Mouse (Mus musculus) lung, postnatal 0 days (tissue): ENCODE measurements around the gene Dnmt1. TPM values are rescaled to one million over a fixed set of nuclear protein-coding genes. Genes with fewer than 3 reads are reported as not detected.

Experiments
- ATAC-seq: fragments of 200-750 bp; cut with Nextera tagmentation; 2 replicates; pipeline ENCODE4 v1.8.0; 2017; ENCODE audit warnings: moderate library complexity
- DNase-seq: peaks from one replicate; pipeline ENCODE4 v3.0.0-alpha.2; 2016; ENCODE audit warnings: low spot score
- H3K27ac ChIP-seq: fragments of 300-500 bp; sonication (generic); 2 replicates; pipeline ENCODE4 v1.5.1; 2014; ENCODE audit warnings: antibody characterized with exemption, mild to moderate bottlenecking, low read length, mixed read lengths
- H3K27me3 ChIP-seq: fragments of 300-500 bp; sonication (generic); replicated peaks from 2 replicates; pipeline ENCODE4 v1.6.1; 2014; ENCODE audit warnings: low read length, mixed read lengths; ENCODE audit not compliant: insufficient read depth
- H3K36me3 ChIP-seq: fragments of 300-500 bp; sonication (generic); 2 replicates; pipeline ENCODE4 v1.6.1; 2014; ENCODE audit warnings: low read length, mixed read lengths; ENCODE audit not compliant: insufficient read depth
- H3K4me1 ChIP-seq: fragments of 300-500 bp; sonication (generic); 2 replicates; pipeline ENCODE4 v1.6.1; 2014; ENCODE audit warnings: antibody characterized with exemption, low read depth, low read length, mixed read lengths; ENCODE audit not compliant: insufficient read depth
- H3K4me2 ChIP-seq: fragments of 300-500 bp; sonication (generic); replicated peaks from 2 replicates; pipeline ENCODE4 v1.6.1; 2014; ENCODE audit warnings: low read depth, mild to moderate bottlenecking, low read length, moderate library complexity, mixed read lengths
- H3K4me3 ChIP-seq: fragments of 300-500 bp; sonication (generic); 2 replicates; pipeline ENCODE4 v1.5.1; 2014; ENCODE audit warnings: low read depth, low read length
- H3K9ac ChIP-seq: fragments of 300-500 bp; sonication (generic); replicated peaks from 2 replicates; pipeline ENCODE4 v1.6.1; 2014; ENCODE audit warnings: low read depth, mild to moderate bottlenecking
- H3K9me3 ChIP-seq: fragments of 300-500 bp; sonication (generic); 2 replicates; pipeline ENCODE4 v1.6.1; 2016; ENCODE audit warnings: low read length, mixed read lengths
- CTCF ChIP-seq: IDR thresholded peaks from 2 replicates; pipeline ENCODE4 v1.5.1; 2016; ENCODE audit warnings: antibody characterized with exemption, mild to moderate bottlenecking
- EP300 ChIP-seq: IDR thresholded peaks from 2 replicates; pipeline ENCODE4 v1.6.1; 2016; ENCODE audit warnings: antibody characterized with exemption, mild to moderate bottlenecking, control low read depth
- WGBS: fragments of 180-500 bp; shearing (Covaris S2); extraction: QIAGEN DNeasy Blood & Tissue Kit; methylation state at CpG from one replicate; pipeline ENCODE4 v1.1.7; 2014; 5-methylcytosine and 5-hydroxymethylcytosine counted together
- polyA plus RNA-seq: library from polyadenylated mRNA; unstranded; fragments of >200 nt; fragmentation: Nextera tagmentation; extraction: Ambion mirVana; gene quantifications from 2 replicates; pipeline ENCODE4 v1.2.1, GENCODE M21; 2015

Gene Dnmt1
- polyA plus RNA-seq, 1 experiment from 2014 or later: 14.5 TPM

DNA sequence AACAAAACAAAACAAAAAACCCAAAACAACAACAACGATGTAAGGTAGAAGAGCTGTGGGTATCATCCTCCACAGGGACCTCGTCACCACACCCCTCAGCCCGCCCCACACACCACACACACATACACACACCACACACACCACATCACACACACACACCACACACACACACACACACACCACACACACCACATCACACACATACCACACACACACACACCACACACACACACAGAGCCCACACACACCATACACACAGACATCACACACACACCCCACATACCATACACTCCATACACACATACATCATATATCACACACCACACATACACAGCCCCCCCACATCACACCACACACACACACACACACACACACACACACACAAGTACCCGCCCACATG is 31.9 kb upstream of the Dnmt1 start:
- Histone ChIP-seq H3K27me3 (no peaks in the 10 kb centered on the region), H3K4me2 (no peak overlapping the region), H3K27ac (0 out of 2 replicates have a peak overlapping the region, but pooled peaks have one; percentile 75), H3K36me3 (no peaks in the 10 kb centered on the region), H3K4me1 (peaks cover 5% of the 10 kb centered on the region; the same call in 1 of the 2 replicates), H3K4me3 (no peak overlapping the region), H3K9ac (no peak overlapping the region), H3K9me3 (no peaks in the 10 kb centered on the region)
- no peak for ATAC-seq
- no peak for DNase-seq
- WGBS: 86% methylated on average over 3 of the region's 4 CpGs
- no peak for TF ChIP-seq CTCF
- TF ChIP-seq EP300: no peak

DNA sequence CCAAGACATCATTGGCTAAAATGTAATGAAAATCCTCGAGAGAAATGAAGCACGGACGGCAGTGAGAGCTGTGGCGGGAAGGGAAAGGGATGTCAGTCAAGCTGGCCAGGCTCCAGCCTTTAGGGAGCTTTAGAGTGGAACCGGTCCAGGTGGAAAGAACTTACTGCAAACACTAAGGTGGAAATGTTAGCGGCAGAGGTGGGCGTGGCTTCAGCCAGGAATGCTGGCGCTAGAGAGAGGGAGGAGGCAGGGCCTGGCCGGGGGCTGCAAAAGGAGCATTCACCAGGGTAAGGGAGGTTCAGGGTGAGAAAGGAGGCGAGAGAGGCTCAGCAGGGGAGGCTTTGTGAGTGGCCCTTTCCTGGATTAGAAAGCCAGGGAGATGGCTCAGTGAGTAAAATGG is 31.2 kb upstream of the Dnmt1 start:
- Histone ChIP-seq H3K9me3 (no peaks in the 10 kb centered on the region), H3K4me2 (no peak overlapping the region), H3K4me1 (peaks cover 7% of the 10 kb centered on the region; the same call in 1 of the 2 replicates), H3K4me3 (no peak overlapping the region), H3K9ac (no peak overlapping the region), H3K27me3 (no peaks in the 10 kb centered on the region), H3K36me3 (no peaks in the 10 kb centered on the region), H3K27ac (peak overlapping the region; percentile 68)
- DNase-seq (peak; percentile 93), ATAC-seq (peak; percentile 24)
- 6% methylated on average over 10 of the region's 10 CpGs for WGBS
- peak; percentile 33; the same call in 1 of the 2 replicates for TF ChIP-seq EP300
- TF ChIP-seq CTCF: no peak

DNA sequence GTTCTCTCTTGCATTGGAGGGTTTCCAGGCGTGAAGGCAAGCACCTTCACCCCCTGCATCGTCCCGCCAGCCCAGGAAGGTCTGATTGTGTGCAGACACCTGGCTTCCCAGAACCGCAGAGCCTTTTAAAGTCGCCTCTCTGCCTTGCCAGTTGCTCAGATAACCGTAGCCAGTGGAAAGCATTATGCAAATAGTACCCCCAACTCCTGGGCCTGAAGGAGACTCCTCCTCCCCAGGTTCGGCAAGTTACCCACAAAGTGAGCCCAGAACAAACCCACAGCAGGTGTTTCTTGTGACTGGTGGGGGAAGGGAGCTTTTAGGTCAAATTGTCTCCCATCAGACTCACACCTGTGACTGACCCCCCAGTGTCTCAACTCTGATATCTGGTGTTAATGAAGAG is 28.3 kb upstream of the Dnmt1 start:
- no peak overlapping the region for H3K9ac ChIP-seq
- H3K9me3 ChIP-seq: no peaks in the 10 kb centered on the region
- H3K27ac ChIP-seq: peak overlapping the region; percentile 54; the same call in 1 of the 2 replicates
- no peak overlapping the region for H3K4me3 ChIP-seq
- ATAC-seq (no peak), DNase-seq (no peak)
- H3K36me3 ChIP-seq: no peaks in the 10 kb centered on the region
- no peaks in the 10 kb centered on the region for H3K27me3 ChIP-seq
- TF ChIP-seq EP300: no peak
- no peak for TF ChIP-seq CTCF
- WGBS: 30% methylated on average over 7 of the region's 7 CpGs
- H3K4me2 ChIP-seq: no peak overlapping the region
- H3K4me1 ChIP-seq: peaks cover 14% of the 10 kb centered on the region; the same call in 1 of the 2 replicates

DNA sequence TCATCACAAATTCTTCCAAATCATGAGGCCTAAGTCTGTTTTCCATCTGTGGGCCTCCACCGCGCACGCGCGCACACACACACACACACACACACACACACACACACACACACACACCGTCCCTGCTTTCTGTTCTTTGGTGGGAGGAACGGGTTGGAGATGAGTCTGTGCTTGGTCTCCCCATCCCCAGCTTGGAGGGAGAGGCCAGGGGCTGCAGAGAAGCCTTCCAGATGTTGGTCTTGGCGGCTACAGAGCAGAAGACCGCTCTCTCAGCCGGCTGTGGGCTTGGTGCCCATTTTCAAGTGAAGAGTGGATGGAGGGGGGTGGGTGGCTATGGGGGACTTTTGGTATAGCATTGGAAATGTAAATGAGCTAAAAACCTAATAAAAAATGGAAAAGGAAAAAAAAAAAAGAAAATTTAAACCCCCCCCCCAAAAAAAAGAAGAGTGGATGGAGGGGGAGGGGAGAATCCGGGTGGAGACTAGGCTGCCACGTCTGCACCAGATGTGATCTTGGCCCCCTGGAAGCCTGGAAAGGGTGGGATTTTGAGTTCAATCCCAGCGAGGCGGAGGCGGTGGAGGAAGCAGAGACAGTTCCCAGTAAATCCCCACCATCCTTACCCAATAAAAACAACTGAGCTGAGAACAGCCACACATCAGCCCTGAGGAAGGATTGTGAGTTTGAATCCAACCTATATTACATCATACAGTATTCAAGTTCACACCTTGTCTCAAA is 27.4 kb upstream of the Dnmt1 start:
- Histone ChIP-seq H3K9ac (no peak overlapping the region), H3K4me2 (no peak overlapping the region), H3K9me3 (no peaks in the 10 kb centered on the region), H3K4me3 (no peak overlapping the region), H3K27ac (peak overlapping the region; percentile 54; the same call in 1 of the 2 replicates), H3K36me3 (no peaks in the 10 kb centered on the region), H3K4me1 (peaks cover 10% of the 10 kb centered on the region; the same call in 1 of the 2 replicates), H3K27me3 (no peaks in the 10 kb centered on the region)
- ATAC-seq (peak; percentile 79), DNase-seq (peak; percentile 85)
- TF ChIP-seq EP300: no peak
- WGBS: 49% methylated on average over 15 of the region's 15 CpGs

DNA sequence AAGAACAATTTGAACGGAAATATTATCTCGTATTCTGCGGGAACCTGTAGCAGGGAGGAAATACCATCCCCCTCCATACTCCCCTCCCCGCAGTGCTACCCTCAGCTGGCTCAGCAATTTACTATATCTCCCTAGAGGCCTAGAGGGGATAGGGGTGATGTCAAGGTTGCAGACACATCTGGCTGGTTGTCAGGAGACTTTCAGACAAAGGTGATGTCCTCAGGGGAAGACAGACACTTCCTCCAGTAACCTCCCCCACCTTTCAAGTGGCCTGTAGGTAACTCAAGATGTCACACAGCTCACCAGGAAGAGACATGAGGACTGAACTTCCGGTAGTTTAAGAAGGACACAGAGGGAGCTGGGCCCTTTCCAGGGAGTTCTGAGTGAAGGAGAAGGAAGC is 23.5 kb upstream of the Dnmt1 start:
- no peak overlapping the region for H3K9ac ChIP-seq
- H3K27me3 ChIP-seq: no peaks in the 10 kb centered on the region
- H3K4me1 ChIP-seq: peaks cover 10% of the 10 kb centered on the region; the same call in 1 of the 2 replicates
- no peak overlapping the region for H3K4me2 ChIP-seq
- TF ChIP-seq EP300 (no peak), CTCF (no peak)
- WGBS: 43% methylated on average over 5 of the region's 5 CpGs
- H3K27ac ChIP-seq: no peak overlapping the region
- H3K9me3 ChIP-seq: no peaks in the 10 kb centered on the region
- DNase-seq (no peak), ATAC-seq (no peak)
- H3K36me3 ChIP-seq: no peaks in the 10 kb centered on the region
- no peak overlapping the region for H3K4me3 ChIP-seq

DNA sequence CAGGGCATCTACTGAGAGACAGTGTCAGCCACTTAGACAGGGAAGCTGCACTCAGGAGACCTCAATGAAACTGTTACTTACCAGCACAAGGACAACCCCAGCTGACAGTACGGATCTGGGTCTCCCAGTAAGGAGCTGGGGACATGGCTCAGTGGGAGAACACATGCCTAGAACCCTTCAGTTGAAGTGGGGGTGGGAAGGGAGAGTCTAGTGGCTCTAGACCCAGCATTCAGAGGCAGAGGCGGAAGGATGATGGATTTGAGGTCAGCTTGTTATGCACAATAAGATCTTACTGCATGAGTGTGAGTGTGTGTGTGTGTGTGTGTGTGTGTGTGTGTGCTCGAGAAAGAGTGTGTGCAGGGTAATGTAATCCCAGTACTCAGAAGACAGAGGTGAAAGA is 22.5 kb upstream of the Dnmt1 start:
- H3K27ac ChIP-seq: no peak overlapping the region
- no peak overlapping the region for H3K4me3 ChIP-seq
- peaks cover 10% of the 10 kb centered on the region; the same call in 1 of the 2 replicates for H3K4me1 ChIP-seq
- H3K27me3 ChIP-seq: no peaks in the 10 kb centered on the region
- ATAC-seq (peak; percentile 62), DNase-seq (peak; percentile 64)
- 50% methylated on average over 3 of the region's 3 CpGs for WGBS
- H3K4me2 ChIP-seq: no peak overlapping the region
- no peak overlapping the region for H3K9ac ChIP-seq
- TF ChIP-seq CTCF (no peak), EP300 (peak; percentile 46; the same call in 1 of the 2 replicates)
- H3K36me3 ChIP-seq: no peaks in the 10 kb centered on the region
- H3K9me3 ChIP-seq: no peaks in the 10 kb centered on the region
